22 mouse cellular contexts compared by ENCODE assay signal in the genomic region with DNA sequence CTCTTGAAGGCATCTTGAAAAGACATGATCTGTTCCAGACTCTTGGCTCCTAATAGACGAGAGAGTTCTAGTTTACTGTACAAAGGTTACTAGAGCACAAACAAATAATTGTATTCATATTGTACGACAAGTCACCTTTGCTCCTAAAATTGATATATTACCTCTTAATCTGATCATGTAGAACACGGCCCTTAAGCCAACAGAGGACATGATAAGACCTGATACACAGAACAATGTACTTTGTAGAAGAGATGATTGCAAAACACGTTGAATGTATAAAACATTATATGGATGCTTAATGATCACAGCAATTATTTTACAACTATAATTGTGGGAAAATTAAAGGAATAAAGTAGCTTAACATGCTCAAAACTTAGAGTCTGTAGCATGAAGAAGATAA.
"Had no signal": no experiment of that assay in that cellular context is flagged by ENCODE, and none has a peak within 500 bp of the region (broad histone marks: within the 10 kb centered on the region; RNA-seq: fewer than 3 reads in every experiment).

No protein-coding gene starts in this region.

- H3K4me3 ChIP-seq: heart, embryonic 10.5 days; heart, embryonic 12.5 days; hindbrain, embryonic 10.5 days; hindbrain, embryonic 12.5 days; layer of hippocampus, adult 2 months; left cerebral cortex, adult 2 months; limb, embryonic 13.5 days; limb, embryonic 15.5 days; liver, embryonic 12.5 days had no signal

- H3K4me2 ChIP-seq: heart, embryonic 12.5 days; hindbrain, embryonic 12.5 days; hindbrain, embryonic 14.5 days; limb, embryonic 13.5 days; limb, embryonic 15.5 days; liver, embryonic 12.5 days had no signal

- ATAC-seq: forebrain, postnatal 0 days; hindbrain, embryonic 16.5 days; inflammation-experienced regulatory T-cells, adult 6 months; liver, embryonic 12.5 days had no signal

- H3K9ac ChIP-seq: forebrain, postnatal 0 days; heart, embryonic 12.5 days; hindbrain, embryonic 12.5 days; hindbrain, embryonic 14.5 days; limb, embryonic 13.5 days; limb, embryonic 15.5 days; liver, embryonic 12.5 days; liver, embryonic 14.5 days had no signal

- H3K27ac ChIP-seq: heart, embryonic 10.5 days; hindbrain, embryonic 10.5 days; hindbrain, embryonic 12.5 days; hindbrain, embryonic 14.5 days; layer of hippocampus, adult 2 months; left cerebral cortex, adult 2 months; limb, embryonic 13.5 days; limb, embryonic 15.5 days; liver, embryonic 12.5 days; liver, embryonic 14.5 days had no signal

- H3K27me3 ChIP-seq: heart, embryonic 12.5 days; hindbrain, embryonic 12.5 days; limb, embryonic 13.5 days; limb, embryonic 15.5 days; liver, embryonic 12.5 days had no signal

- H3K9me3 ChIP-seq: heart, embryonic 10.5 days; heart, embryonic 12.5 days; hindbrain, embryonic 10.5 days; hindbrain, embryonic 12.5 days; limb, embryonic 13.5 days; limb, embryonic 15.5 days; liver, embryonic 12.5 days had no signal

- H3K4me1 ChIP-seq: hindbrain, embryonic 10.5 days; hindbrain, embryonic 12.5 days; limb, embryonic 13.5 days; limb, embryonic 15.5 days; liver, embryonic 12.5 days had no signal

- DNase-seq: forebrain, postnatal 0 days; gastrocnemius, postnatal 25 days; heart, adult 18-20 months; heart, postnatal 4 days; kidney, adult 11 months; kidney, adult 2 months; kidney, adult 9 months; kidney, postnatal 14 days; kidney, postnatal 36 days had no signal

- H3K36me3 ChIP-seq: heart, embryonic 10.5 days; heart, embryonic 12.5 days; hindbrain, embryonic 10.5 days; hindbrain, embryonic 12.5 days; limb, embryonic 13.5 days; limb, embryonic 15.5 days; liver, embryonic 12.5 days had no signal
